Mouse (Mus musculus) lung, embryonic 15.5 days (tissue): ENCODE data around the gene Copz1. TPM values are rescaled to one million over a fixed set of nuclear protein-coding genes. Genes with fewer than 3 reads are reported as not detected.

Experiments
- ATAC-seq: fragments of 200-750 bp; cut with Nextera tagmentation; 2 replicates; pipeline ENCODE4 v1.8.0; 2017; ENCODE audit warnings: moderate number of reproducible peaks, borderline replicate concordance; ENCODE audit not compliant: low FRiP score, low TSS enrichment; ENCODE audit errors: extremely low read depth
- H3K27ac ChIP-seq: fragments of 300-500 bp; sonication (generic); 2 replicates; pipeline ENCODE4 v1.5.1; 2015; ENCODE audit warnings: moderate library complexity, mild to moderate bottlenecking, inconsistent platforms
- H3K27me3 ChIP-seq: fragments of 300-500 bp; sonication (generic); 2 replicates; pipeline ENCODE4 v1.6.1; 2015; ENCODE audit warnings: inconsistent platforms
- H3K36me3 ChIP-seq: fragments of 300-500 bp; sonication (generic); 2 replicates; pipeline ENCODE4 v1.6.1; 2015; ENCODE audit warnings: inconsistent platforms
- H3K4me1 ChIP-seq: fragments of 300-500 bp; sonication (generic); 2 replicates; pipeline ENCODE4 v1.6.1; 2015; ENCODE audit warnings: inconsistent platforms
- H3K4me2 ChIP-seq: fragments of 300-500 bp; sonication (generic); 2 replicates; pipeline ENCODE4 v1.6.1; 2015; ENCODE audit warnings: inconsistent platforms, mild to moderate bottlenecking, moderate library complexity
- H3K4me3 ChIP-seq: fragments of 300-500 bp; sonication (generic); 2 replicates; pipeline ENCODE4 v1.5.1; 2015; ENCODE audit warnings: mild to moderate bottlenecking, inconsistent platforms
- H3K9ac ChIP-seq: fragments of 300-500 bp; sonication (generic); 2 replicates; pipeline ENCODE4 v1.6.1; 2015; ENCODE audit warnings: inconsistent platforms
- H3K9me3 ChIP-seq: fragments of 300-500 bp; sonication (generic); 2 replicates; pipeline ENCODE4 v1.6.1; 2016; ENCODE audit warnings: inconsistent platforms
- WGBS: fragments of 180-500 bp; shearing (Covaris S2); methylation state at CpG from one replicate; pipeline ENCODE4 v1.1.7; 2015; 5-methylcytosine and 5-hydroxymethylcytosine counted together
- polyA plus RNA-seq: library from polyadenylated mRNA; unstranded; fragments of >200 nt; fragmentation: Nextera tagmentation; extraction: Ambion mirVana; gene quantifications from 2 replicates; pipeline ENCODE4 v1.2.1, GENCODE M21; 2015

The Copz1 gene
- polyA plus RNA-seq, 1 experiment from 2014 or later = 293 TPM

GRCm38 (mm10) chr15:103298026-103298425 lies 25.5 kb downstream of the Copz1 start:
- Histone ChIP-seq H3K27ac (peak overlapping the region; percentile 93), H3K27me3 (no peaks in the 10 kb centered on the region), H3K4me2 (no peak overlapping the region), H3K4me3 (no peak overlapping the region), H3K36me3 (peaks cover 21% of the 10 kb centered on the region), H3K4me1 (peaks cover 69% of the 10 kb centered on the region), H3K9me3 (no peaks in the 10 kb centered on the region), H3K9ac (no peak overlapping the region)
- no peak for ATAC-seq
- WGBS = 55% methylated on average over 3 of the region's 3 CpGs

GRCm38 (mm10) chr15:103298861-103299616 lies 26.5 kb downstream of the Copz1 start:
- H3K4me3 ChIP-seq = no peak overlapping the region
- no peak overlapping the region for H3K9ac ChIP-seq
- peaks cover 79% of the 10 kb centered on the region for H3K4me1 ChIP-seq
- ATAC-seq = peak; percentile 72
- no peak overlapping the region for H3K4me2 ChIP-seq
- no peaks in the 10 kb centered on the region for H3K9me3 ChIP-seq
- WGBS = 47% methylated on average over 5 of the region's 5 CpGs
- H3K27me3 ChIP-seq = no peaks in the 10 kb centered on the region
- peaks cover 11% of the 10 kb centered on the region for H3K36me3 ChIP-seq
- H3K27ac ChIP-seq = peak overlapping the region; percentile 93

- H3K9ac ChIP-seq = no peak overlapping the region
- H3K4me3 ChIP-seq = no peak overlapping the region
These were observed 27.1 kb downstream of the Copz1 start for GRCm38 (mm10) chr15:103299644-103300043.

GRCm38 (mm10) chr15:103300067-103300471 lies 27.6 kb downstream of the Copz1 start:
- Histone ChIP-seq H3K9me3 (no peaks in the 10 kb centered on the region), H3K4me1 (peaks cover 86% of the 10 kb centered on the region), H3K36me3 (peaks cover 7% of the 10 kb centered on the region; the same call in 1 of the 2 replicates), H3K27ac (peak overlapping the region; percentile 93), H3K27me3 (no peaks in the 10 kb centered on the region), H3K9ac (0 out of 2 replicates have a peak overlapping the region, but pooled peaks have one; percentile 3), H3K4me2 (peak overlapping the region; percentile 28), H3K4me3 (no peak overlapping the region)
- whole genome bisulfite sequencing = 14% methylated on average over 18 of the region's 18 CpGs
- no peak for ATAC-seq

More at GRCm38 (mm10) chr15:103299644-103300043, 27.1 kb downstream of the Copz1 start:
- peak overlapping the region; percentile 93 for H3K27ac ChIP-seq
- peaks cover 9% of the 10 kb centered on the region for H3K36me3 ChIP-seq
- no peak for ATAC-seq
- WGBS = 43% methylated on average over 8 of the region's 8 CpGs
- H3K27me3 ChIP-seq = no peaks in the 10 kb centered on the region
- peak overlapping the region; percentile 28; the same call in 1 of the 2 replicates for H3K4me2 ChIP-seq
- H3K4me1 ChIP-seq = peaks cover 85% of the 10 kb centered on the region
- no peaks in the 10 kb centered on the region for H3K9me3 ChIP-seq

GRCm38 (mm10) chr15:103300560-103300959 lies 28.0 kb downstream of the Copz1 start:
- H3K4me2 ChIP-seq = peak overlapping the region; percentile 28; the same call in 1 of the 2 replicates

GRCm38 (mm10) chr15:103301046-103301445 lies 28.5 kb downstream of the Copz1 start:
- H3K4me3 ChIP-seq = no peak overlapping the region
- peaks cover 82% of the 10 kb centered on the region for H3K4me1 ChIP-seq
- 0 out of 2 replicates have a peak, but pooled peaks cover 7% of the 10 kb centered on the region for H3K36me3 ChIP-seq
- H3K4me2 ChIP-seq = no peak overlapping the region
- no peaks in the 10 kb centered on the region for H3K9me3 ChIP-seq
- H3K27ac ChIP-seq = peak overlapping the region; percentile 93
- no peak for ATAC-seq
- no peak overlapping the region for H3K9ac ChIP-seq
- 42% methylated on average over 2 of the region's 2 CpGs for WGBS
- H3K27me3 ChIP-seq = no peaks in the 10 kb centered on the region

More at GRCm38 (mm10) chr15:103300560-103300959, 28.0 kb downstream of the Copz1 start:
- Histone ChIP-seq H3K36me3 (0 out of 2 replicates have a peak, but pooled peaks cover 7% of the 10 kb centered on the region), H3K9ac (0 out of 2 replicates have a peak overlapping the region, but pooled peaks have one; percentile 3), H3K9me3 (no peaks in the 10 kb centered on the region), H3K4me3 (no peak overlapping the region), H3K4me1 (peaks cover 82% of the 10 kb centered on the region), H3K27ac (peak overlapping the region; percentile 93), H3K27me3 (no peaks in the 10 kb centered on the region)
- ATAC-seq = no peak
- 21% methylated on average over 2 of the region's 2 CpGs for WGBS

GRCm38 (mm10) chr15:103301547-103302340 lies 29.2 kb downstream of the Copz1 start:
- no peak for ATAC-seq
- WGBS = 27% methylated on average over 5 of the region's 5 CpGs
- H3K4me3 ChIP-seq = no peak overlapping the region
- peaks cover 81% of the 10 kb centered on the region for H3K4me1 ChIP-seq
- H3K27ac ChIP-seq = peak overlapping the region; percentile 57
- H3K9ac ChIP-seq = no peak overlapping the region
- H3K4me2 ChIP-seq = no peak overlapping the region
- H3K27me3 ChIP-seq = no peaks in the 10 kb centered on the region
- no peaks in the 10 kb centered on the region for H3K9me3 ChIP-seq
- 0 out of 2 replicates have a peak, but pooled peaks cover 3% of the 10 kb centered on the region for H3K36me3 ChIP-seq

GRCm38 (mm10) chr15:103302341-103303021 lies 30.0 kb downstream of the Copz1 start:
- ATAC-seq = no peak
- Histone ChIP-seq H3K4me2 (no peak overlapping the region), H3K9ac (no peak overlapping the region), H3K4me3 (no peak overlapping the region), H3K27me3 (no peaks in the 10 kb centered on the region), H3K27ac (peak overlapping the region; percentile 57), H3K36me3 (no peaks in the 10 kb centered on the region), H3K9me3 (no peaks in the 10 kb centered on the region), H3K4me1 (peaks cover 84% of the 10 kb centered on the region)
- 34% methylated on average over 6 of the region's 6 CpGs for WGBS

- 4% methylated on average over 8 of the region's 8 CpGs for whole genome bisulfite sequencing
- Histone ChIP-seq H3K27me3 (peaks cover 3% of the 10 kb centered on the region; the same call in 1 of the 2 replicates), H3K4me3 (peak overlapping the region; percentile 48), H3K9ac (peak overlapping the region; percentile 57), H3K9me3 (no peaks in the 10 kb centered on the region), H3K4me2 (peak overlapping the region; percentile 73), H3K36me3 (no peaks in the 10 kb centered on the region), H3K4me1 (peaks cover 82% of the 10 kb centered on the region), H3K27ac (peak overlapping the region; percentile 96)
- no peak for ATAC-seq
These were observed 31.6 kb downstream of the Copz1 start for GRCm38 (mm10) chr15:103303916-103304615.

- Histone ChIP-seq H3K36me3 (no peaks in the 10 kb centered on the region), H3K4me1 (peaks cover 78% of the 10 kb centered on the region), H3K4me3 (peak overlapping the region; percentile 48), H3K27me3 (peaks cover 6% of the 10 kb centered on the region; the same call in 1 of the 2 replicates), H3K4me2 (peak overlapping the region; percentile 73), H3K9ac (peak overlapping the region; percentile 57), H3K27ac (peak overlapping the region; percentile 96), H3K9me3 (no peaks in the 10 kb centered on the region)
- 0% methylated on average over 9 of the region's 9 CpGs for WGBS
- ATAC-seq = peak; percentile 2; the same call in 1 of the 2 replicates
These were observed 32.1 kb downstream of the Copz1 start for GRCm38 (mm10) chr15:103304616-103304969.
